16 mouse cellular contexts compared by ENCODE assay signal in the genomic region with DNA sequence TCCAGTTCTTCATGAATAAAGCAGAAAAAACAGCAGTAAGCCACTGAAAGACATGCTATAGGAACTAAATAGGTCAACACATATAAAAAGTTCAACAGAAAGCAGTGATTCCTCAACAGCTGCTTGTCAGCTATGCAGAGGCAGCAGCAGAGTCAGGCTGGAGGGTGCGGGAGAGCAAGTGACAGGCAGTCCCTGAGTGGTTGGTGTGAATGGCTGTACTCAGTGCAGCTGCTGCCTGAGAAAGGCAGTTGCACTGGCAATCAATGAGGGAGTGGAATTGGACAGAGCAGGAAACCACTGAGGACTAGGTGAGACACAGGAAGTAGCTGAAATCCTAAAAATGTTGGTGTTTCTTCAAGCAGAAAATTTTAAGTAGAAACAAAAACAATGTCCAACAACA.
A peak's percentile ranks its signal among the peaks of the same experiment; 100 is the strongest.
DNase-seq lines count a peak whose midpoint lies in the region; ATAC-seq lines count a peak whose summit lies in the region.
"Had no signal": no experiment of that assay in that cellular context is flagged by ENCODE, and none has a peak within 500 bp of the region (broad histone marks: within the 10 kb centered on the region; RNA-seq: fewer than 3 reads in every experiment).

No protein-coding gene starts in this region.

- H3K4me2 ChIP-seq in forebrain, embryonic 15.5 days (replicated peaks) = no peak overlapping the region
- H3K4me2 ChIP-seq in forebrain, embryonic 13.5 days = no peak overlapping the region
- H3K4me2 ChIP-seq in lung, embryonic 15.5 days = no peak overlapping the region
- H3K4me2 ChIP-seq in heart, embryonic 11.5 days = no peak overlapping the region
- H3K4me2 ChIP-seq: liver, embryonic 12.5 days had no signal

- DNase-seq in lung, postnatal 14 days = no peak
- peak; percentile 12 for DNase-seq in ZHBTc4 (ENCODE audit: low read depth, low spot score)
- DNase-seq in lung, postnatal 4 days = peak; percentile 6 to 57
- DNase-seq: adrenal gland, postnatal 14 days; cerebellum, adult 2 months; gastrocnemius, postnatal 14 days; heart, adult 2 months; kidney, postnatal 10 days; right cerebral cortex, postnatal 14 days had no signal

- no peak overlapping the region for H3K9ac ChIP-seq in forebrain, embryonic 15.5 days (replicated peaks)
- H3K9ac ChIP-seq in forebrain, embryonic 13.5 days = no peak overlapping the region
- H3K9ac ChIP-seq in lung, embryonic 15.5 days = no peak overlapping the region
- H3K9ac ChIP-seq in heart, embryonic 11.5 days (ENCODE audit: low read depth, low read length) = no peak overlapping the region
- H3K9ac ChIP-seq: liver, embryonic 12.5 days had no signal

- no peaks in the 10 kb centered on the region for H3K4me1 ChIP-seq in forebrain, embryonic 15.5 days
- peaks cover 4% of the 10 kb centered on the region; the same call in 1 of the 2 replicates for H3K4me1 ChIP-seq in forebrain, embryonic 13.5 days
- peaks cover 30% of the 10 kb centered on the region for H3K4me1 ChIP-seq in lung, embryonic 15.5 days
- peaks cover 23% of the 10 kb centered on the region for H3K4me1 ChIP-seq in heart, embryonic 11.5 days (ENCODE audit: control insufficient read depth, insufficient read depth, low read length)

- no peaks in the 10 kb centered on the region for H3K9me3 ChIP-seq in forebrain, embryonic 15.5 days
- no peaks in the 10 kb centered on the region for H3K9me3 ChIP-seq in forebrain, embryonic 13.5 days (replicated peaks)
- H3K9me3 ChIP-seq in lung, embryonic 15.5 days = no peaks in the 10 kb centered on the region
- no peaks in the 10 kb centered on the region for H3K9me3 ChIP-seq in heart, embryonic 11.5 days (replicated peaks; ENCODE audit: control insufficient read depth, low read length)
- H3K9me3 ChIP-seq: liver, embryonic 12.5 days had no signal

- H3K36me3 ChIP-seq in forebrain, embryonic 15.5 days = no peaks in the 10 kb centered on the region
- no peaks in the 10 kb centered on the region for H3K36me3 ChIP-seq in forebrain, embryonic 13.5 days (ENCODE audit: poor library complexity, severe bottlenecking)
- no peaks in the 10 kb centered on the region for H3K36me3 ChIP-seq in lung, embryonic 15.5 days
- no peaks in the 10 kb centered on the region for H3K36me3 ChIP-seq in heart, embryonic 11.5 days (ENCODE audit: control insufficient read depth, insufficient read depth, low read length)
- H3K36me3 ChIP-seq: liver, embryonic 12.5 days had no signal

- H3K27me3 ChIP-seq in forebrain, embryonic 15.5 days = no peaks in the 10 kb centered on the region
- no peaks in the 10 kb centered on the region for H3K27me3 ChIP-seq in forebrain, embryonic 13.5 days
- no peaks in the 10 kb centered on the region for H3K27me3 ChIP-seq in lung, embryonic 15.5 days
- no peaks in the 10 kb centered on the region for H3K27me3 ChIP-seq in heart, embryonic 11.5 days (ENCODE audit: control insufficient read depth, insufficient read depth, low read length)
- H3K27me3 ChIP-seq: liver, embryonic 12.5 days had no signal

- no peak overlapping the region for H3K4me3 ChIP-seq in forebrain, embryonic 15.5 days
- H3K4me3 ChIP-seq in forebrain, embryonic 13.5 days = no peak overlapping the region
- H3K4me3 ChIP-seq in lung, embryonic 15.5 days = no peak overlapping the region
- no peak overlapping the region for H3K4me3 ChIP-seq in heart, embryonic 11.5 days (ENCODE audit: low read depth, low read length)
- H3K4me3 ChIP-seq: heart, adult 2 months; liver, embryonic 12.5 days had no signal

- 33% methylated on average over 1 of the region's 1 CpGs for WGBS in forebrain, embryonic 15.5 days
- 61% methylated on average over 1 of the region's 1 CpGs for WGBS in forebrain, embryonic 13.5 days
- WGBS in lung, embryonic 15.5 days = 25% methylated on average over 1 of the region's 1 CpGs
- WGBS in heart, embryonic 11.5 days (ENCODE audit: insufficient replicate concordance) = 27% methylated on average over 1 of the region's 1 CpGs

- 0 out of 2 replicates have a peak, but pooled peaks have one; percentile 51 for ATAC-seq in forebrain, embryonic 15.5 days (replicated peaks)
- no peak for ATAC-seq in forebrain, embryonic 13.5 days
- peak; percentile 66; the same call in 1 of the 2 replicates for ATAC-seq in lung, embryonic 15.5 days (ENCODE audit: borderline replicate concordance, extremely low read depth, low FRiP score, low TSS enrichment)
- no peak for ATAC-seq in heart, embryonic 11.5 days (replicated peaks; ENCODE audit: insufficient number of reproducible peaks, low FRiP score, low TSS enrichment)
- ATAC-seq: activated CD4-positive, CD25-positive, alpha-beta regulatory T cell, adult 4 months; intestine, embryonic 16.5 days; liver, embryonic 12.5 days had no signal

- no peak overlapping the region for H3K27ac ChIP-seq in forebrain, embryonic 15.5 days (replicated peaks)
- H3K27ac ChIP-seq in forebrain, embryonic 13.5 days = no peak overlapping the region
- H3K27ac ChIP-seq in lung, embryonic 15.5 days = peak overlapping the region; percentile 59; the same call in 1 of the 2 replicates
- no peak overlapping the region for H3K27ac ChIP-seq in heart, embryonic 11.5 days (ENCODE audit: low read depth, low read length)
- H3K27ac ChIP-seq: heart, adult 2 months; liver, embryonic 12.5 days had no signal

Comparison
In these comparisons a context has a peak if more than half of its experiments do, and no peak if none do; other contexts are left out.
1. ATAC-seq: peak in forebrain, embryonic 15.5 days (single experiment) and lung, embryonic 15.5 days (single experiment); none in forebrain, embryonic 13.5 days (single experiment) and heart, embryonic 11.5 days (single experiment).